Mouse (Mus musculus): Measurements from ENCODE around the gene Syncrip.

GRCm38 (mm10) chr9:88484531-88484930 lies 2.2 kb upstream of the Syncrip start:
- TF ChIP-seq CTCF (IDR thresholded peaks at IDR 0.05; ENCODE audit: insufficient read depth, low read length), result no peak
- no peak for TF ChIP-seq POLR2A (IDR thresholded peaks at IDR 0.05; ENCODE audit: borderline replicate concordance, extremely low read depth, low read depth, low read length)
